Mouse (Mus musculus): ENCODE results near the gene Slc4a8. TPM values are rescaled to one million over a fixed set of nuclear protein-coding genes. Genes with fewer than 3 reads are reported as not detected.

The Slc4a8 gene
- polyA plus RNA-seq, 1 experiment = 11.0 TPM

DNA sequence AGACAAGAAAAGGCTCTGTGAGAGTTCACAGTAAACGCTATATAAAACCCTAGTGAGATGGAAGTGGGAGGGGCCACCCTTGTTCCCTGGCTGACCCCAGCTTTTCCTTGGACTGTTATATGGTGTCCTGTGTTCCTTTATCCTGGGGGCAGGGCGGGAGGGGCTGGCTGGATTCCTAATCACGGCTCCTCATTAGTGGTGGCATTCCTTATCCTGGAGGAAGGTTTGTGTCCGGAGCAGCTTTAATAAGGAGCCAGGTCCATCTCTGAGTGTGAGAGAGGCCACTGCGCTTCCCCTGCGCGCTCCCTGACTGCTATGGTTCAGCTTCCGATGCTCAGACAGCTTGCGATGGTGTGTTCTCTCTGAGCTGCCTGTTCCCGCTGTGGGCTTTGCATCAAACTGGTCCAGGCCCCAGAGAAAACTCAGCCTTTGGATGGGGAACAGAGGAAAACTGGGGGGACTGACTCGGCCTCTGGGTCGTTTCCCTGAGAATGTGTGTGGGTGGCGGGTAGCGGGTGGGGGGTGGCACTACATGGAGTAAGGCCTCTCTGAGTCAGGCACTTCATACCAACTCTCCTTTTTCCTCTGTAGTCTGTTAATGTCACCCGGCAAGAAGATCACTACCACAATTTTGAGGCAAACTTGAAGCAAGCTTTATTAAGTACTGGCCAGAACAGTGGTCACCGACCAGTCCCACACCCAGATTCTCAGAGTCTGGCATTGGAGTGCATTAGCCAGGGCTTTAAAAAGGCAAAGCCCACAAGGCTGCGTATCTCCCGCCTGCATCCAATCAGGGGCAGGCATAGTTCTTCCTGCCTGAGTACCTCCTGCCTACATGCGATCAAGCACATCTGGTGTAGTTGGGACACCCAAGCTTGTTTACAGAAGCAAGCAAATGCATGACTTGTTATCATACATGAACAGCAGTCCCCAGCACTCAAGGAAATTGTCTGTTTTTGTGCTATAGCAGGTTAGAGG, 13.9 kb downstream of the Slc4a8 start:
- no peak overlapping the region for H3K4me3 ChIP-seq (ENCODE audit: extremely low read depth, insufficient read depth, insufficient read length)
- no peak for DNase-seq (ENCODE audit: low read depth in 1 of 2, low spot score in 2 of 2)
- H3K36me3 ChIP-seq (ENCODE audit: control insufficient read depth, insufficient read depth, low read length) = no peaks in the 10 kb centered on the region
- TF ChIP-seq CTCF (IDR thresholded peaks at IDR 0.05; ENCODE audit: extremely low read depth, insufficient read depth, insufficient read length, insufficient replicate concordance) = no peak
- no peak for TF ChIP-seq POLR2A (IDR thresholded peaks at IDR 0.05; ENCODE audit: low read depth, low read length)
- H3K4me1 ChIP-seq (ENCODE audit: control insufficient read depth, insufficient read depth, insufficient read length) = no peaks in the 10 kb centered on the region
- 76% methylated on average over 19 of the region's 19 CpGs for WGBS
- no peaks in the 10 kb centered on the region for H3K27me3 ChIP-seq (ENCODE audit: control insufficient read depth, insufficient read depth, low read length)
- H3K27ac ChIP-seq (ENCODE audit: insufficient read depth, low read length) = no peak overlapping the region

DNA sequence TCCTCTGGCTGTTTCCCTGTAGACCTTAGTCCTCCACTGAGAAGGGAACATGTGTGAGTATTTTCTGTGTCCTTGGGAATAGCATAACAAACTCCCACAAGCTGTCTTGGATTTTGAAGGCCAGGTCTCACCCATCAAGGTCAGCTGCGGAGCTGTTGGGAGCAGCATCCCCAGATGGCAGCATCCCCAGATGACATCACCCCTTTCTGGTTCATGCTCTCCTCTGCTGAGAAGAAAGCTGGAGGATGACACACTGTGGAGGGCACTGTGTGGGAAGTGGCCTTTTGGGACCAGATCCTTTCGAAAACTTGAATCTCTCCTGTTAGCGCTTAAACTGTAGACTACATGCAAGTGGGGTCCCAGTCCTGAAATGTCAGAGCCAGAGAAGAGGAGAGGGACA, 14.9 kb downstream of the Slc4a8 start:
- Histone ChIP-seq H3K4me1 (ENCODE audit: control insufficient read depth, insufficient read depth, insufficient read length) (no peaks in the 10 kb centered on the region), H3K36me3 (ENCODE audit: control insufficient read depth, insufficient read depth, low read length) (no peaks in the 10 kb centered on the region), H3K4me3 (ENCODE audit: extremely low read depth, insufficient read depth, insufficient read length) (no peak overlapping the region), H3K27me3 (ENCODE audit: control insufficient read depth, insufficient read depth, low read length) (no peaks in the 10 kb centered on the region), H3K27ac (ENCODE audit: insufficient read depth, low read length) (no peak overlapping the region)
- no peak for DNase-seq (ENCODE audit: low read depth in 1 of 2, low spot score in 2 of 2)
- 92% methylated on average over 3 of the region's 3 CpGs for WGBS
- TF ChIP-seq POLR2A (IDR thresholded peaks at IDR 0.05; ENCODE audit: low read depth, low read length) (no peak), CTCF (IDR thresholded peaks at IDR 0.05; ENCODE audit: extremely low read depth, insufficient read depth, insufficient read length, insufficient replicate concordance) (no peak)

DNA sequence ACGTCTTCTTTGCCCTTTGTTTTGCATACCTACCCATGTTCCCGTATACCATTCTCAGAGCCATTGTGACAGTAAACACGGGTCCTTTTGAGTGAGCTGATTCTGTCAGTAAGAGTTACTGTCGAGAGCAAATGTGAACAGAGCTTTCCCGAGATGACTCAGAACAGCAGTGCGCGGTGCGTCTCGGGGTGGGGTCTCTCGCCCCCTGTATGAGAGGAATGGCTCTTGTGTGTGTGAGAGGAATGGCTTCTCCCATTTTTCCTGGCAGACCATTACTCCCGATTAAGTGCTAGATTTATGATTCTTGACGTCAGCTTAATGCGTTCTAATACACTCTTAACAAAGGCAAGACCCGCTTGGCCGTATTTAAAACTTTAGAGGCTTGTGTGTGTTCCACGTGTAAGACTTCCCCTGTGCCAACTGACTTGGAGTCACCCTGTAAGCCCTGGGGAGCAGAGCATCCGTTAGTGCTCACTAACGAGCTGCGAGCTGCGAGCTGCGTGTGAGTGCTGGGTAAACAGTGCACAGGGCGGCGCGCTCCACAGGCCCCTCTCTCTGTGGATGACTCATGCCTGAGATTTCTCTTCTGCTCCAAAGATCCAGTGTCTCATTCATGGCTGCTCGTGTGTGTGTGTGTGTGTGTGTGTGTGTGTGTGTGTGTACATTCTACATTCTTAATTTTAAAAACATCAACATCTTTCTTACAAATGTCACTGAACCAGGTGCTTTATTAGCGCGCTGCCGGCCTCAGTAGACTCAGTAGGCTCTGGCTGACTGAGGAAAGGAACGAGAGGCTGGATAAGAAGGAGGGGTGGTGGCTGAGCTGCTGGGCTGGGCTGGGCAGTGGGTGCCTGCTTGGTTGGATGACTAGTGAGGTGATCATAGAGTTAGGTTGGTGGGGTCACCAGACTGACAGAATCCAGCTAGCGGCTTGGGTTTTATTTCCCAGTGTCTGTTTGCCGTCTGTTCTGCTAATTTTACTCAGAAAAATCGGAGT, 15.8 kb downstream of the Slc4a8 start:
- Histone ChIP-seq H3K27me3 (ENCODE audit: control insufficient read depth, insufficient read depth, low read length) (no peaks in the 10 kb centered on the region), H3K4me3 (ENCODE audit: extremely low read depth, insufficient read depth, insufficient read length) (no peak overlapping the region), H3K36me3 (ENCODE audit: control insufficient read depth, insufficient read depth, low read length) (no peaks in the 10 kb centered on the region), H3K4me1 (ENCODE audit: control insufficient read depth, insufficient read depth, insufficient read length) (no peaks in the 10 kb centered on the region), H3K27ac (ENCODE audit: insufficient read depth, low read length) (no peak overlapping the region)
- TF ChIP-seq CTCF (IDR thresholded peaks at IDR 0.05; ENCODE audit: extremely low read depth, insufficient read depth, insufficient read length, insufficient replicate concordance) = no peak
- no peak for TF ChIP-seq POLR2A (IDR thresholded peaks at IDR 0.05; ENCODE audit: low read depth, low read length)
- WGBS = 71% methylated on average over 32 of the region's 32 CpGs
- no peak for DNase-seq (ENCODE audit: low read depth in 1 of 2, low spot score in 2 of 2)

DNA sequence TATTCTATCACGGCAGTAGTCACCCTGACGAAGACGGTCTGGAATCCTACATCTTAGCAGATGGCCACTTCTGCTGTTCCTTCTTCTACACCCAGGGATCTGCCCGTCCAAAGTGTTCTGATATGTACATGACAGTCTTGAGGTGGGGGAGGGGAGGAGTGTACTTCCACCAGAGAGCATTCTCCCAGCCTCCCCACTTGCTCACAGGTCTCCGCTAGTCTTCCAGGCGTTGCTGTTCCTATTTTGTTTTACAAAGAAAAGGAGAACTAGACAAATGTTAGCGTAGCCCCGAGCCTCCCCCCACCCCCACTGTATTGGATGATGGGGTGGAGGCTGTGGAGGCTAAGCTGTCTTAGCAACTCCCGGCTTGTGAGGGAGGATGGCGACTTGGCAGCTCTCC, 18.3 kb downstream of the Slc4a8 start:
- H3K27me3 ChIP-seq (ENCODE audit: control insufficient read depth, insufficient read depth, low read length) = no peaks in the 10 kb centered on the region
- 46% methylated on average over 10 of the region's 10 CpGs for WGBS

DNA sequence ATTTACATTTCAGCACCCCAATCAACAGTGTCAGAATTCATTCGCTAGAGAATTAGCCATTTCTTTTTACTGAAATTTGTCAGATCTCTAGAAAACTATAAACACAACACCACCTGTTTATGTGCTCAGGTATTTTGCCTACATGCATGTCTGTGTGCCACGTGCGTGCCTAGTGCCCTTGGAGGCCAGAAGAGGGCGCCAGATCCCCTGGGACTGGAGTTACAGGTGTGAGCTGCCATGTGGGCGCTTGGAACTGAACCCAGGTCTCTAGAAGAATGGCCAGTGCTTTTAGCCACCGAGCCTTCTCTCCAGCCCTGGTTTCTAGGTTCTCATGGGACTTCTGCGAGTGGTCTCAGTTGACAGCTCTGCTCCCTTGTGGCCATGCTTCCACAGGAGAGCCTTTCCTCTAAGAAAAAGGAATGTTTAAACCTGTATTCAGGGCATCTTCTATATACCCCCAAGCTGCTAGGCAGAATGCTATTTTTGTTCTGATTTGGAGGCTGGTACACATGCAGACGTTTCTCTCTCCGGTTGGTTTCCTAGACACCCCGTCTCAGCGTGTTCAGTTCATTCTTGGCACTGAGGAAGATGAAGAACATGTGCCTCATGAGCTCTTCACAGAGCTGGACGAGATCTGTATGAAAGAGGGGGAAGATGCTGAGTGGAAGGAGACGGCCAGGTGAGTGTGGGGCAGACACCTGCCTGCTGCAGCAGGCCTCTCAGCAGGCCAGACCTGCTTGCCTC, 21.9 kb downstream of the Slc4a8 start:
- Histone ChIP-seq H3K27ac (ENCODE audit: insufficient read depth, low read length) (no peak overlapping the region), H3K36me3 (ENCODE audit: control insufficient read depth, insufficient read depth, low read length) (no peaks in the 10 kb centered on the region; the same call in 1 of the 2 replicates), H3K4me1 (ENCODE audit: control insufficient read depth, insufficient read depth, insufficient read length) (no peaks in the 10 kb centered on the region), H3K27me3 (ENCODE audit: control insufficient read depth, insufficient read depth, low read length) (no peaks in the 10 kb centered on the region), H3K4me3 (ENCODE audit: extremely low read depth, insufficient read depth, insufficient read length) (no peak overlapping the region)
- WGBS = 89% methylated on average over 13 of the region's 13 CpGs
- TF ChIP-seq CTCF (IDR thresholded peaks at IDR 0.05; ENCODE audit: extremely low read depth, insufficient read depth, insufficient read length, insufficient replicate concordance) (no peak), POLR2A (IDR thresholded peaks at IDR 0.05; ENCODE audit: low read depth, low read length) (no peak)
- DNase-seq (ENCODE audit: low read depth in 1 of 2, low spot score in 2 of 2) = no peak

More for the DNA sequence above, 18.3 kb downstream of the Slc4a8 start:
- DNase-seq (ENCODE audit: low read depth in 1 of 2, low spot score in 2 of 2) = no peak
- Histone ChIP-seq H3K4me3 (ENCODE audit: extremely low read depth, insufficient read depth, insufficient read length) (no peak overlapping the region), H3K4me1 (ENCODE audit: control insufficient read depth, insufficient read depth, insufficient read length) (no peaks in the 10 kb centered on the region), H3K36me3 (ENCODE audit: control insufficient read depth, insufficient read depth, low read length) (no peaks in the 10 kb centered on the region), H3K27ac (ENCODE audit: insufficient read depth, low read length) (no peak overlapping the region)
- no peak for TF ChIP-seq CTCF (IDR thresholded peaks at IDR 0.05; ENCODE audit: extremely low read depth, insufficient read depth, insufficient read length, insufficient replicate concordance)
- TF ChIP-seq POLR2A (IDR thresholded peaks at IDR 0.05; ENCODE audit: low read depth, low read length) = no peak

DNA sequence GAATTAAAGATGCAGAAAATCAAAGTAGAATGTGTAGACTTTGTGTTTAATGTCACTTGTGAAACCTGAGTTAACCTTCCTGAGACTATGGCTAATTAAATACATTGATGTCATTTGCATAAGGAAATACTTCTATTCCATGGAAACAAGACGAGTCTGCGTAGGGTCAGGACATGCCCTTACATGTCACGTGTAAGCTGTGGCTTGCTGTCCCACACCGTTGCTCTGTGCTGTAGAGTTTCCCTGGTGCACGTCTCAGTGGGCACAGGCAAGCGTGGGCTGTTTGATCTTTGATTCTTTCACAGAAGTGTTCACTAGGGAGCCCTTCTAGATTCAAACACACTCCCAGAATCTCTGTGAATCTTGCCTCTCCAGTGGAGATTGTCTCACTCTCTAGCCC, 28.7 kb downstream of the Slc4a8 start:
- H3K27me3 ChIP-seq (ENCODE audit: control insufficient read depth, insufficient read depth, low read length) = no peaks in the 10 kb centered on the region
- no peaks in the 10 kb centered on the region for H3K4me1 ChIP-seq (ENCODE audit: control insufficient read depth, insufficient read depth, insufficient read length)
- WGBS = 79% methylated on average over 6 of the region's 6 CpGs
- DNase-seq (ENCODE audit: low read depth in 1 of 2, low spot score in 2 of 2) = no peak
- H3K36me3 ChIP-seq (ENCODE audit: control insufficient read depth, insufficient read depth, low read length) = no peaks in the 10 kb centered on the region; the same call in 1 of the 2 replicates
- TF ChIP-seq POLR2A (IDR thresholded peaks at IDR 0.05; ENCODE audit: low read depth, low read length) (no peak), CTCF (IDR thresholded peaks at IDR 0.05; ENCODE audit: extremely low read depth, insufficient read depth, insufficient read length, insufficient replicate concordance) (no peak)
- no peak overlapping the region for H3K4me3 ChIP-seq (ENCODE audit: extremely low read depth, insufficient read depth, insufficient read length)
- no peak overlapping the region for H3K27ac ChIP-seq (ENCODE audit: insufficient read depth, low read length)
